Mouse (Mus musculus): ENCODE results near the gene Efna4. TPM values are rescaled to one million over a fixed set of nuclear protein-coding genes. Genes with fewer than 3 reads are reported as not detected.

Gene Efna4
- polyA plus RNA-seq, 1 experiment, result 13.3 TPM

DNA sequence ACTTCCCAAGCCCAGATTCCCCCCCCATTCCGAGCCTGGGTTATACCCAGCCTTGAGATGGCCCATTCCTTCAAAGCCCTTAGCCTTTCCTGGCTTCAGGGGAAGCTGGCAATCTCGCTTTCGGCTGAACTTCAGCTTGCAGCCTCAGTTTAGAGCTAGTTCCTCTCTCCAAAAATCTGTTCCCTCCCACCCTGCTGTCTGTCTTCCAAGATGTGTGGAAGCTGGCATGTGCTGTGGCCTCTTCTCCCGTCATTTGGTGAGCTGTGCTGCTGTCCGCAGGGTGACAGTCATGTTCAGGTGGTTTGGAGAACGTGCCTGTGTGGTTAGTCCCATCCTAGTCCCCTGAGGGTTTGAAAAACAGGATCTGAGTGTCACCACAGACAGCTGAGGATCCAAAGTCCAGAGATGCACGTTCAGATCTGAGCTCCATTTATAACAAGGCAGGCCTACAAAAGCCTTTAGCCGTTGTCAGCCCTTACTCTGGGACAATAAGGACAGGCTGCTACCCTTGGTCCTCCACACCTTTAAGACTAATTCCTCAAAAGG is 42.1 kb downstream of the Efna4 start:
- no peaks in the 10 kb centered on the region for H3K79me2 ChIP-seq (ENCODE audit: control insufficient read depth, insufficient read depth)
- no peak overlapping the region for H3K4me3 ChIP-seq (ENCODE audit: insufficient read depth, poor library complexity, severe bottlenecking)
- no peaks in the 10 kb centered on the region for H3K36me3 ChIP-seq (ENCODE audit: control insufficient read depth, insufficient read depth)
- TF ChIP-seq CEBPB (IDR thresholded peaks at IDR 0.05; ENCODE audit: low read depth) (no peak), MYOD1 (IDR thresholded peaks at IDR 0.05; ENCODE audit: control insufficient read depth, insufficient read length, low read depth) (no peak), USF1 (IDR thresholded peaks at IDR 0.05; ENCODE audit: low read depth) (no peak)
- H3ac ChIP-seq (ENCODE audit: control insufficient read depth, insufficient read length, low read depth), result no peak overlapping the region
- H3K79me3 ChIP-seq (ENCODE audit: low read depth), result no peaks in the 10 kb centered on the region
- H3K27me3 ChIP-seq (ENCODE audit: control insufficient read depth, insufficient read depth, insufficient read length), result no peaks in the 10 kb centered on the region

DNA sequence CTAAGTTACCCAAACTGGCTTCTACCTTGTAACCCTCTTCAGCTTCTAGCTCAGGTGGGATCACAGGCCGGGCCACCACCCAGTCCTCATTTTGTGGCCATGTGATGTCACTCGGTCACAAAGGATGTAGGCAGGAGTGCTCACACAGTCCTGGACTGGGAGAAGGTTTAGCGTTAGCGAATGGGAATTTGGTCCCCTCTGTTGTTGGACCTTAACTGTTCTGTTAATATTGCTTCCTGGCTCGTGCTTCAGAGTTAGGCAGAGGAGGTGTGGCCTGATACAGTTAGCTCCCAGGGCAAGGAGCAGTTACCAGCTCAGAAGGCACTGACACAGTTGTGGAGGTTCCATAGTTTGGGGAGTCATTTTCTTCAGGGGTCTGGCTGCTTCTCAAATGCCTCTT is 43.6 kb downstream of the Efna4 start:
- H3ac ChIP-seq (ENCODE audit: control insufficient read depth, insufficient read length, low read depth), result no peak overlapping the region
- TF ChIP-seq CTCF (IDR thresholded peaks at IDR 0.05; ENCODE audit: control insufficient read depth, insufficient read depth, insufficient read length), result no peak
- no peak for TF ChIP-seq CEBPB (IDR thresholded peaks at IDR 0.05; ENCODE audit: low read depth)
- no peaks in the 10 kb centered on the region for H3K27me3 ChIP-seq (ENCODE audit: control insufficient read depth, insufficient read depth, insufficient read length)
- H3K79me2 ChIP-seq (ENCODE audit: control insufficient read depth, insufficient read depth), result no peaks in the 10 kb centered on the region
- no peaks in the 10 kb centered on the region for H3K79me3 ChIP-seq (ENCODE audit: low read depth)
- H3K36me3 ChIP-seq (ENCODE audit: control insufficient read depth, insufficient read depth), result no peaks in the 10 kb centered on the region
- H3K4me3 ChIP-seq (ENCODE audit: insufficient read depth, poor library complexity, severe bottlenecking), result no peak overlapping the region

DNA sequence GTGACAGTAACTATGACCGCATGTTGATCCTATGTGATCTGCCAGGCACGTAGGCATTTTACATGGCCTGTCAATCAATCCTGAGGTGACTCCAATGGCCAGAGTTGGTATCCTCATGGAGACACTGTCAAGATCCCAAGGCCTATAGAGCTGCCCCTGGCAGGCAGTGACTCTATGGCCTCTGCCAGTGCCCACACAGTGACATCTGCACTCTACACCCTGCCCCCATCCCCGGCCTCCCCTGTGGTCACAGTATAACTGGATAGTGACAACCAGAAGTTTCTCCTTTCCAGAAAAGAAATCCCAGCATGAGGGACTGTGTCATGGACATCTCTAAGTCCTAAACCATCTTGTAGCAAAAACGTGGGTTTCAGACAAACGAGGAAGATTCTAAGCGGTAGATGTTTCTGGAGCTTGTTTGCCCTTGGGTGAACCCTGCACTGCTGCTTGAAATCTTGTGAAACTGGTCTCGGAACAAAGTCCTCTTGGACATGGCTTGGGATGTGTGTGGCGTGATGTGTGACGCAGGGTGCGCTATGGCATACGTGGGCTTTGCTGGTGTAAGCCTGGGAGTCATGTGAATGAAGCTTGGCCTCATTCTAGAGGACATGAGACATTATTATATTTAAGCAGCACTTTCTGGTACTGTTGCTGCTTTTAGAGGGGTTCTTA is 44.4 kb downstream of the Efna4 start:
- Histone ChIP-seq H3K4me3 (ENCODE audit: insufficient read depth, poor library complexity, severe bottlenecking) (no peak overlapping the region), H3K27me3 (ENCODE audit: control insufficient read depth, insufficient read depth, insufficient read length) (no peaks in the 10 kb centered on the region), H3K79me3 (ENCODE audit: low read depth) (no peaks in the 10 kb centered on the region), H3K79me2 (ENCODE audit: control insufficient read depth, insufficient read depth) (no peaks in the 10 kb centered on the region), H3ac (ENCODE audit: control insufficient read depth, insufficient read length, low read depth) (no peak overlapping the region), H3K36me3 (ENCODE audit: control insufficient read depth, insufficient read depth) (no peaks in the 10 kb centered on the region)
- no peak for TF ChIP-seq MYOG (IDR thresholded peaks at IDR 0.05; ENCODE audit: control insufficient read depth, extremely low read depth, insufficient read length)
- no peak for TF ChIP-seq MAX (IDR thresholded peaks at IDR 0.05)
- TF ChIP-seq FOSL1 (IDR thresholded peaks at IDR 0.05; ENCODE audit: insufficient read depth, low read length, poor library complexity, severe bottlenecking), result no peak
- TF ChIP-seq USF1 (IDR thresholded peaks at IDR 0.05; ENCODE audit: low read depth), result no peak

GRCm38 (mm10) chr3:89292303-89292702 is 45.5 kb downstream of the Efna4 start:
- H3K79me3 ChIP-seq (ENCODE audit: low read depth), result no peaks in the 10 kb centered on the region
- no peak overlapping the region for H3ac ChIP-seq (ENCODE audit: control insufficient read depth, insufficient read length, low read depth)
- TF ChIP-seq USF1 (IDR thresholded peaks at IDR 0.05; ENCODE audit: low read depth) (no peak), MAX (IDR thresholded peaks at IDR 0.05) (no peak), MYOG (IDR thresholded peaks at IDR 0.05; ENCODE audit: control insufficient read depth, extremely low read depth, insufficient read length) (no peak), CEBPB (IDR thresholded peaks at IDR 0.05; ENCODE audit: low read depth) (no peak), CTCF (IDR thresholded peaks at IDR 0.05; ENCODE audit: control insufficient read depth, insufficient read depth, insufficient read length) (no peak), MYOD1 (IDR thresholded peaks at IDR 0.05; ENCODE audit: control insufficient read depth, insufficient read length, low read depth) (no peak), FOSL1 (IDR thresholded peaks at IDR 0.05; ENCODE audit: insufficient read depth, low read length, poor library complexity, severe bottlenecking) (no peak)
- H3K4me3 ChIP-seq (ENCODE audit: insufficient read depth, poor library complexity, severe bottlenecking), result no peak overlapping the region
- no peaks in the 10 kb centered on the region for H3K27me3 ChIP-seq (ENCODE audit: control insufficient read depth, insufficient read depth, insufficient read length)
- H3K36me3 ChIP-seq (ENCODE audit: control insufficient read depth, insufficient read depth), result no peaks in the 10 kb centered on the region
- H3K79me2 ChIP-seq (ENCODE audit: control insufficient read depth, insufficient read depth), result no peaks in the 10 kb centered on the region

- Histone ChIP-seq H3K79me3 (ENCODE audit: low read depth) (no peaks in the 10 kb centered on the region), H3ac (ENCODE audit: control insufficient read depth, insufficient read length, low read depth) (no peak overlapping the region), H3K36me3 (ENCODE audit: control insufficient read depth, insufficient read depth) (no peaks in the 10 kb centered on the region), H3K79me2 (ENCODE audit: control insufficient read depth, insufficient read depth) (no peaks in the 10 kb centered on the region), H3K4me3 (ENCODE audit: insufficient read depth, poor library complexity, severe bottlenecking) (no peak overlapping the region), H3K27me3 (ENCODE audit: control insufficient read depth, insufficient read depth, insufficient read length) (no peaks in the 10 kb centered on the region)
- TF ChIP-seq MYOD1 (IDR thresholded peaks at IDR 0.05; ENCODE audit: control insufficient read depth, insufficient read length, low read depth), result no peak
- no peak for TF ChIP-seq MYOG (IDR thresholded peaks at IDR 0.05; ENCODE audit: control insufficient read depth, extremely low read depth, insufficient read length)
- TF ChIP-seq CEBPB (IDR thresholded peaks at IDR 0.05; ENCODE audit: low read depth), result no peak
- TF ChIP-seq USF1 (IDR thresholded peaks at IDR 0.05; ENCODE audit: low read depth), result no peak
- no peak for TF ChIP-seq FOSL1 (IDR thresholded peaks at IDR 0.05; ENCODE audit: insufficient read depth, low read length, poor library complexity, severe bottlenecking)
- no peak for TF ChIP-seq MAX (IDR thresholded peaks at IDR 0.05)
- no peak for TF ChIP-seq CTCF (IDR thresholded peaks at IDR 0.05; ENCODE audit: control insufficient read depth, insufficient read depth, insufficient read length)
These were observed 46.0 kb downstream of the Efna4 start for GRCm38 (mm10) chr3:89291874-89292273.

DNA sequence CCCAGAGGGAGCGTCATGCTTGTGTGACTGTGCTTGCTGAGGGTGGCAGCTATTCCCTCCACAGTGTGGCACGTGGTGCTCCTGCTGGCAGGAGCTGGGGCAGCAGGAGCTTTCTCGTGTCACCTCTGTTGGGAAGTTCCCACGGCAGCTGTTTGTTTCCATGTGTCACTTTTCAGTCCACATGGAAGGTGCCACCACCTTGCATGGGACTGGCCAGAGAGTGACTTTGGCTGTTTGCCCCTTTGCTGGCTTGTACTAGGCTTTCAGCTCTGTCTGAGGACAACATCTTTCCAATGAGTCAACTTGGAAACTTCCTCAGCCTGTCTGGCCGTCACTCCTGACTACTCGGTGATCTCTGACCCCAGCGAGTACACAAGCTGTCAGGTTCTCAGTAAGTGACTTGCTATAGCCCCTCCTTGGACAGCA is 49.3 kb downstream of the Efna4 start:
- Histone ChIP-seq H3K36me3 (ENCODE audit: control insufficient read depth, insufficient read depth) (no peaks in the 10 kb centered on the region), H3K79me3 (ENCODE audit: low read depth) (no peaks in the 10 kb centered on the region), H3K27me3 (ENCODE audit: control insufficient read depth, insufficient read depth, insufficient read length) (peaks cover 5% of the 10 kb centered on the region), H3K79me2 (ENCODE audit: control insufficient read depth, insufficient read depth) (no peaks in the 10 kb centered on the region), H3K4me3 (ENCODE audit: insufficient read depth, poor library complexity, severe bottlenecking) (no peak overlapping the region), H3ac (ENCODE audit: control insufficient read depth, insufficient read length, low read depth) (no peak overlapping the region)
- TF ChIP-seq CEBPB (IDR thresholded peaks at IDR 0.05; ENCODE audit: low read depth) (no peak), MAX (IDR thresholded peaks at IDR 0.05) (peak; percentile 38)

Data from C2C12 (cell line).